37 mouse cellular contexts compared by ENCODE assay signal in genomic region chr3:152936313-152936712, GRCm38 (mm10). TPM values are rescaled to one million over a fixed set of nuclear protein-coding genes. Genes with fewer than 3 reads are reported as not detected.
"Had no signal": no experiment of that assay in that cellular context is flagged by ENCODE, and none has a peak within 500 bp of the region (broad histone marks: within the 10 kb centered on the region; RNA-seq: fewer than 3 reads in every experiment).

No protein-coding gene starts in this region.

- H3K9ac ChIP-seq: heart, embryonic 12.5 days; heart, embryonic 13.5 days; heart, embryonic 15.5 days; hindbrain, embryonic 12.5 days; hindbrain, embryonic 13.5 days; hindbrain, embryonic 14.5 days; hindbrain, embryonic 15.5 days; intestine, embryonic 15.5 days; kidney, embryonic 15.5 days had no signal

- H3K9me3 ChIP-seq: heart, embryonic 10.5 days; heart, embryonic 12.5 days; heart, embryonic 13.5 days; heart, embryonic 15.5 days; hindbrain, embryonic 10.5 days; hindbrain, embryonic 12.5 days; hindbrain, embryonic 13.5 days; hindbrain, embryonic 15.5 days; intestine, embryonic 15.5 days; kidney, embryonic 15.5 days had no signal

- H3K4me3 ChIP-seq: heart, embryonic 10.5 days; heart, embryonic 12.5 days; heart, embryonic 13.5 days; heart, embryonic 15.5 days; hindbrain, embryonic 10.5 days; hindbrain, embryonic 12.5 days; hindbrain, embryonic 13.5 days; hindbrain, embryonic 15.5 days; intestine, embryonic 15.5 days; kidney, embryonic 15.5 days; layer of hippocampus, adult 2 months had no signal

- H3K27me3 ChIP-seq: heart, embryonic 12.5 days; heart, embryonic 13.5 days; heart, embryonic 15.5 days; hindbrain, embryonic 12.5 days; hindbrain, embryonic 15.5 days; intestine, embryonic 15.5 days; kidney, embryonic 15.5 days had no signal

- H3K27ac ChIP-seq: heart, embryonic 10.5 days; heart, embryonic 13.5 days; heart, embryonic 15.5 days; hindbrain, embryonic 10.5 days; hindbrain, embryonic 12.5 days; hindbrain, embryonic 13.5 days; hindbrain, embryonic 14.5 days; hindbrain, embryonic 15.5 days; hindbrain, postnatal 0 days; intestine, embryonic 15.5 days; kidney, embryonic 15.5 days; kidney, postnatal 0 days; layer of hippocampus, adult 2 months had no signal

- H3K4me2 ChIP-seq: heart, embryonic 11.5 days; heart, embryonic 12.5 days; heart, embryonic 13.5 days; heart, embryonic 15.5 days; hindbrain, embryonic 12.5 days; hindbrain, embryonic 13.5 days; hindbrain, embryonic 14.5 days; hindbrain, embryonic 15.5 days; intestine, embryonic 15.5 days; kidney, embryonic 15.5 days had no signal

- H3K36me3 ChIP-seq: heart, embryonic 10.5 days; heart, embryonic 12.5 days; heart, embryonic 13.5 days; heart, embryonic 15.5 days; hindbrain, embryonic 10.5 days; hindbrain, embryonic 12.5 days; hindbrain, embryonic 13.5 days; hindbrain, embryonic 15.5 days; intestine, embryonic 15.5 days; kidney, embryonic 15.5 days had no signal

- H3K4me1 ChIP-seq: heart, embryonic 10.5 days; heart, embryonic 12.5 days; heart, embryonic 13.5 days; heart, embryonic 15.5 days; hindbrain, embryonic 10.5 days; hindbrain, embryonic 12.5 days; hindbrain, embryonic 13.5 days; hindbrain, embryonic 15.5 days; intestine, embryonic 15.5 days; kidney, embryonic 15.5 days had no signal

- DNase-seq: heart, postnatal 10 days; heart, postnatal 14 days; heart, postnatal 36 days; heart, postnatal 4 days; kidney, adult 11 months; kidney, adult 18-20 months; kidney, adult 2 months; kidney, adult 8-10 months; kidney, adult 9 months; kidney, postnatal 10 days; kidney, postnatal 14 days; kidney, postnatal 25 days; kidney, postnatal 36 days; kidney, postnatal 4 days; layer of hippocampus, adult 9-11 months; layer of hippocampus, postnatal 36 days had no signal

- ATAC-seq: hindbrain, embryonic 16.5 days; hindbrain, postnatal 0 days; inflammation-experienced regulatory T-cells, adult 6 months; intestine, embryonic 15.5 days; intestine, embryonic 16.5 days; intestine, postnatal 0 days had no signal

RNA-seq across cellular contexts. Expression of gene St6galnac5, which starts 45.7 kb away (rescaled TPM):
- total RNA-seq: heart, postnatal 10 days; heart, postnatal 14 days; heart, postnatal 25 days; heart, postnatal 36 days; hematopoietic stem cell, adult 5-6 weeks had no signal
